Mouse (Mus musculus) left cerebral cortex, postnatal 4 days (tissue): ENCODE results near the gene Als2cl. TPM values are rescaled to one million over a fixed set of nuclear protein-coding genes. Genes with fewer than 3 reads are reported as not detected.

Experiments
- DNase-seq: peaks from one replicate; pipeline ENCODE4 v3.0.0-alpha.2; 2022
- intact Hi-C: fragments of 180-260 bp; cut with DNase I; formaldehyde crosslinking; loops from one replicate; pipeline ENCODE4 v1.15.1; 2025
- total RNA-seq, 2 experiments: library from RNA; stranded (reverse); gene quantifications; 2 replicates each; pipeline ENCODE4 v1.2.3; 2021

The Als2cl gene
- total RNA-seq, 2 experiments from 2014 or later: 4.4 to 5.9 TPM

DNA sequence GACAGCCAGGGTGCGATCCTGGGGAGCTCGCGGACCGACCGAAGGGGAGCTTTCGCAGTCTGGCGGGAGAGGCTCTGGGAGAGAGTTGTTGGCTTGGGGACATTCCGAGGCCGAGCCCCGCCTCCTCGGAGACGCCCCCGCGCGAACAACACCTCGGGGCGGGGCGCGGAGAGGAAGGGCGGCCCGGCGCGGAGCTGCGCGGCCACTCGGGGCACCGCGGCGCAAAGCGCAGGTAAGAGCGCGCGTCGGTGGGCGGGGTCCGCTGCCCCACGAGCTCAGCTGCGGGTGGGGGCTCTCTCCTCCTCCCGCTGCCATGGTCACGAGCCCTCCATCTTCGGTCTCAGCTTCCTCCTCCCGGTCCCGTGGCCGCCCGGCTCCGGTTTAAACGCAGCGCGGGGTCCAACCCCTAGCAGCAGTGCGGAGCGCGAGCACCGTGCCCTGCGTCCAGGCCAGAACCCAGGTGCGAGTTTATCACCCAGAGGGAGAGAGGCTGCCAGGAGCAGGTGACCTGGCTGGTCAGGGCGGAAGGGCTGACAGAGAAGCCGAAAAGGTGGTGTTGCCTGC is 410 bp downstream of the Als2cl start, which contains the start of gene Tmie:
Tmie (minus strand) TSS at position 116 of the 564 bp plus-strand sequence.
- peak; percentile 45 for DNase-seq
- intact Hi-C loops: no loop called here

DNA sequence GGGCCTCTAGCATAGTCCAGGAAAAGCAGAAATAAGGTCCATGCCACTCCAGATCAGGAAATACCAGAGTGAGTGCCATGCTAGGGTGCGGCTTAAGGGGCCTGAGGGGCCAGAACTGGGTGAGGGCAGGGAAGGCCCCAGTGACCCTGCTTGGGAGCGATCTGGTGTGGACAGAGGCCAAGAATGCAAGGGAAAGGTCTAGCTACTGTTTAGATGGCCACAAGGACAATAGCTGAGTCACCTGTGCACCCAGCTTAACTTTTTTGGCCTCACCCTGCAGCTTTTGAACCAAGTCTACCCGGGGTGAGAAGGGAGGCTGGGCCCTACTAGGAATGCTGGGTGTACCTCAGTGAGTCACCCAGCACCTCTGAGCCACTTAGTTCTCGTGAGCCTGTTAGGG is 1.1 kb downstream of the Als2cl start:
- DNase-seq: no peak
- intact Hi-C loops: no loop called here

DNA sequence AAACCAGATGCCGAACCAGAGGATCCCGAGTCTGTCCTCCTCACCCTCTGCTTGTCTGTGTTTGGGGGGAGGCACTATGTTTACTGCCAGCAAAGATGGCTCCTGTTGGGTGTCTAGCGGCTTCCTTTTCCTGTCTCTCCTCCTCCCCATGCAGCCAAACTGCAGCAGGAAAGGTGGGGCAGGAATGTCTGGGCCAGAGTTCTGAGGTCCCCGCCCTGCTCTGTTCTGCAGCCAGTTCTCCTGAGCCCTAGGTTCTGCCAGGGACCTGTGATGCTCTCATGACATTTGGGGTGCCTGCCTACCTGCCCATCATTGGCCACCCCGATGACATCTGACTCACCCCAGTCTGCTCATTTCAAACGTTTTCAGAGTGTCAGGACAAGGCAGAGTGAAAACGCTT is 2.3 kb downstream of the Als2cl start:
- intact Hi-C loops: no loop called here
- DNase-seq: no peak

DNA sequence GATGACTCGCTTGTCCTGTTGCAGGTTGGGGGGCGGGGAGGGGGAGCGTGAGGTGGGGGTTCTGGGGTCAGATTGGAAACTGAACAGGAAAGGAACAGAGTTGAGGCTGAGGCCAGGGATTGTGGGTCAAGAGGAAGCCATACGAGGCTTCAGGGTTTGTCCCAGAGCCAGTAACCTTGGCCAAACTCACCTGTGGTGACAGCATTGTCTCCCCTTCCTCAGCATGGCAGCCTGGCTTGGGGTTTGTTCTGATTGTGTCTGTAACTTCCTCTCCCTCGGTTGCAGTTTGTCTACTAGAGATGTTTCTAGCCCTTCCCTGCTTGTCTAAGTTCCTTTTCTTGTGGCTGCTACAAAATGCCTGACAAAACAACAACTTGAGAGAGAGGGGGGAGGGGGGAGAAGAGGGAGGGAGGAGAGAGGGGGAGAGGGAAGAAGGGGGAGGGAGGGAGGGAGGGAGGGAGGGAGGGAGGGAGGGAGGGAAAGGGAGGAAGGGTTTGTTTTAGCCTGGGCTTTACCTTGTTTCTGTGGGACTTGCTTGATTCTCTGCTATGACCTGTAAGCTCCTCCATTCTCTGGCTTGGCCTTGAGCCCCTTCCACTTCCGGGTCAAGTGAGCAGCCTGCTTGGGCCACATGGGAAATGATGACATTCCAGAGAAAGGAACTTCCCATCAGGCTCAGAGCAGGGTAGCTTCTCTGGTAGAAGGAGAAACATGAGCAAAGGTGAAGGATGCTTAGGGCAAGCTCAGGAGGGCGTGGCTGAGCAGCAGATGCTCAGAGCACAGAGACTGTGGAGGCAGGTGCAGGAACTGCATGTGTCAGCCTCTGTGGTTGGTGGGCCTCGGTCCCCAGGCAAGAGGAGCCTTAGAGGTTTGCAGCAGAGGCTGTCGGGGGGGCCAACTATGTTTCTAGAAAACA is 8.0 kb downstream of the Als2cl start:
- intact Hi-C loops: no loop called here

DNA sequence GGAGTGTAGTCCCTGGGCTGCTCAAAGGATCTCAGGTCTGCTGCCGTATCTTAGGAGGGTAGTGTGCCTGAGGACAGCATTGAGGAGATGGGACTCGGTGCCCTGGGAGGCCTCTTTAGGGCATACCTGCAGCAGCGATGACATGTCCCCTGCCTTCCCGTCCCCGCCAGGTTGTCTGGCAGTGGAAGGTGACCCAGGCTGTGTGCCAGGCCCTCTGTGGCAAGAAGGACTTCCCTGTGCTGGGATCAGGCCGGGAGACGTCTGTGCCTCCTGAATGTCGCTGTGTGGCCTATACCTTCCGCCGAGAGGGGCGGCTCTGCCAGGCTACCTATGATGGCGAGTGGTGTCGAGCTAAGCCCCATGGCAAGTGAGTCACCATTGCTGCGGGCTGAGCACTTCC is 9.3 kb downstream of the Als2cl start:
- intact Hi-C loops: no loop called here
- DNase-seq: no peak

More for the DNA sequence above, 8.0 kb downstream of the Als2cl start:
- DNase-seq: no peak

DNA sequence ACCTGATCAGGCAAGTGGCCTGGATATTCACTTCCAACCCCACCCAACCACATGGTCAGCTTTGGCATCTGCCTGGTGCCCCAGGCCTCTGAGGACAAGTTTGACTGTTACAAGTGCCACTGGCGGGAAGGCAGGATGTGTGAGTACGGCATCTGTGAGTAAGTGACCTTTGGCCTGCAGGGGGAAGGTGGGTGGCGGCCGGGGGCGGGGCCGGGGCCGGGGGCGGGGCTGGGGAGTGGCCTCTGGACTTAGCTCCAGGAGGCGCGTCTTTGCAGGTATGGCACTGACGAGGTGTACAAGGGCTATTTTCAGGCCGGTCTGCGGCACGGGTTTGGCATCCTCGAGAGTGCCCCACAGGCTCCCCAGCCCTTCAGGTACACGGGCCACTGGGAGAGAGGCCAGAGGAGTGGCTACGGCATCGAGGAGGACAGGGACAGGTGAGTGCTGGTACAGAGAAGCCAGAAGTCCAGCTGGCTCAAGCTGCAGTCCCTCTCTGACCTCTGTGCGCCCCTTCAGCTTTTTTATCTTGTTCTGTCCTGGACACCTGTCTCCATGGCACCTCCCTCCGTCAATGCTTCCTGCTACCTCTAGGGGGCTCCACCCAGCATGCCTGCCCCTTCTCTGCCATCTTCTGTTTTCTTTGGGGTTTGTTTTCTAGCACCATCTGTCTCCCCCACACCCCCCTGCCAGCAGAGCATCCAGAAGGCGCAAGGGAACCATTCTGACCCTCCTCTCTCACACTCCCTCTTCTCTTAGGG is 10.5 kb downstream of the Als2cl start:
- intact Hi-C loops: no loop called here
- DNase-seq: no peak

DNA sequence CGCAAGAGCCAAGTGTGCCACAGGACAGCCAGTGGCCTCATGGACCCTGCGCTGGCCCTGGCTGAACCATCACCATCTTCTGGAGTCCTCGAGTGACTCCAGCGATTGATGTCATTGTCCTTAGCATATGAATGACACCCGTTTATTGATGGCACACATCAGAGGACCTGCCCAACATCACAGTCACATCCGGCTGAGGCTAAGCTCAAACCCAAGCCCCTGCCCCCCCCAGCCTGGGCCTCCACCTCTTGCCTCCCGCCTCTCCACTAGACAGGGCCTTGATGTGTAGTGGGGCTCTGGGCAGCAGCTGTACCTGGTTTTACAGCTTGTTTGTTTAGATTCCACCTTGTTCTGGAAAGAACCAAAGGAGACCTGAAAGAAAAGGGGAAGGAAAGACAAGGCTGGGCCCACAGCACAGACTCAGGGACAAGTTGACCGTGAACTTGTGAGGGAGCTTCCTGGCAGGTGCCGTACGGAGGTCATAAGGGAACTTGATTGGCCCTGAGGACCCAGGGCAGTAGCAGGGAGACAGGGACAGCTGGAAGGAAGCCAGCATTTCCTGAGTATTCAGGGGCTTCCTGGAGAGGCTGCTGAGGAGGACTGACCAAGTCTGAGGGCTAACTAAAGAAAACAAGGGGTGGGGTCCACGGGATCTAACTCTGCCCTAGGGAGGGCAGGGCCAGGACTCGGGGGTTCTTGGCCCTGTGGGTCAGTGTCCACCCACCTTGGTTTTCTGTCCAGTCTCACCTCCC is 11.6 kb downstream of the Als2cl start:
- DNase-seq: no peak
- intact Hi-C loops: no loop called here

DNA sequence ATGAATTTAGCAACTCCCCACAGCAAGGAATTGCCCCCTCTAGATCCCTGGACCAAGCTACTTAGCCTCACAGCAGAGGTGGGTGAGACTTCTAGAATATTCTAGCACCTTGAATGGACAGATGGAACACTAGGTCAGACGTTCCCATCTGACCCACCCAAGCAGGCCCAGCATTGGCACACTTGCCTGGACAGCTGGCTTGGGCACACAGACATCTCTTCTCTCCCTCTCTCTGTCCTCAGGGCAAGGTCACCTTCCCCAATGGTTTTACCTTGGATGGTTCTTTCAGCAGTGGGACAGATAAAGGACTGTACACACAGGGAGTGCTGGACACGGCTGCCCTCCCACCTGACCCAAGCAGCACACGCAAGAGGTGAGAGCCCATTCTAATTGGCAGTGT is 12.9 kb downstream of the Als2cl start:
- intact Hi-C loops: no loop called here
- DNase-seq: no peak

DNA sequence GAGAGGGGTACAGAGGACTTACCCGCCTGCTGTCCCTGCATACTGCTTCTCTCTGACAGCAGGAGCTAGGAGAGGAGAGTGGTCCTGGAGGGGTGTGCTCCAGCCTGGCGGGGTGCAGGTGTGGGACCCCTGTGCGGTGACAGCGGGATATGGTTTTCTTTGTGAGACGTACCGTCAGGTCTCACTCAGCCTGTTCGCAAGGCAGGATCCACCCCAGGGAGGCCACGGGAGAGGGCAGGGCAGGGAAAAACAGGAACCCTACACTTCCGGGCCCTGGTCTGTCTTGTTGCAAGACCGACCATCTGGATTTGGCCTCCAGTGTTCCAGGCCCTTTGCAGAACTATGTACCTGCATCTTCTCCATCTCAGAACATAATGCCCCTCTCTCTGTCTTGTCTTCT is 13.8 kb downstream of the Als2cl start:
- no peak for DNase-seq
- intact Hi-C loops: no loop called here

DNA sequence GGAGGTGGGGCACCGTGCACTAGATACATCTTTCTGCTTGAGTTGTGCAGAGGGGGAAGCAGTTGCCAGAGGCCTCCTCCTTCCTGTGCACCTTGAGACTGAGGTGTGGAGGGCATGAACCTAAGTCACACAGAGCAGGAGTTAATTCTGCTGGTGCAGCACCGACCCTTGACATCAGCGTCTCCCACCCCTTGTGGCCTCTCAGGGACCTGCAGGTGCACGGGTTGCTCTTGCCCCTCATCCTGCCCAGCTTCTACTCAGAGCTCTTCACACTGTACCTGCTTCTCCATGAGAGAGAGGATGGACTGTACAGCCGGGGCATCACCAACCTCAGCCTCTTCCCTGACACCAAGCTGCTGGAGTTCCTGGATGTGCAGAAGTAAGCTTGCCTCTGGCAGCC is 15.8 kb downstream of the Als2cl start:
- intact Hi-C loops: no loop called here
- no peak for DNase-seq

DNA sequence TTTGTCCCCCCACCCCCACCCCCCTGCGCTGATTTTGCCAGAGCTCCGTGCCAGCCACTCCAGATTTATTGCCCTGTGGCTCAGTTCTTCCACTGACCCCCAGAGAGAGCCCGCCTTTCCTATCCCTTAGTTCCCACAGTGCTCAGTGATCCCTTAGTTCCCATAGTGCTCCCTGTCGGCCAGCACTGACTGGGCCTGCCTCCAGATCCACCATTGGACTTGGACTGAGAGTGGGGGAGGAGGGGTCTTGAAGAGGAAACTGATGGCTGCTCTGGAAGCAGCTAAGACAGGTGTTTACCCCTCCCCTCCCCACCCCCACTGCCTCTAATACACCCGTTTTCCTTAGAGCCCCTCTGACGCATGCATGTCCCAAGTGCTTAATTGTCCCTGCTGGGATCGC is 16.3 kb downstream of the Als2cl start:
- no peak for DNase-seq
- intact Hi-C loops: no loop called here

DNA sequence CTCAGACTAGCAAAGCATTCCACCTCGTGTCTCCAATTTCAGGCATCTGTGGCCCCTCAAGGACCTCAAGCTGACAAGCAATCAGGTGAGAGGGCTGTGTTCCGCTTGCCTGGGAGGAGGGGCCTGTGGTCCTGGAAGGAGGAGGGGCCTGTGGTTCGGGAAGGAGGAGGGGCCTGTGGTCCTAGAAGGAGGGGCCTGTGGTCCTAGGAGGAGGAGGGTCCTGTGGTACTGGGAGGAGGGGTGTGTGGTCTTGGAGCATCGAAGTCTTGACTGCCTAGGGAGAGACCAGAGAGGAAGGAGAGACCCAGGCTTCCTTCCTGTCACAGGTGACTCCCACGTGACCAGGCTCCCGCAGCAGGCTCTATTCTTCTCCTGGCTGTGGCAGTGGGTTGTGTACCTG is 16.9 kb downstream of the Als2cl start:
- no peak for DNase-seq
- intact Hi-C loops: no loop called here

DNA sequence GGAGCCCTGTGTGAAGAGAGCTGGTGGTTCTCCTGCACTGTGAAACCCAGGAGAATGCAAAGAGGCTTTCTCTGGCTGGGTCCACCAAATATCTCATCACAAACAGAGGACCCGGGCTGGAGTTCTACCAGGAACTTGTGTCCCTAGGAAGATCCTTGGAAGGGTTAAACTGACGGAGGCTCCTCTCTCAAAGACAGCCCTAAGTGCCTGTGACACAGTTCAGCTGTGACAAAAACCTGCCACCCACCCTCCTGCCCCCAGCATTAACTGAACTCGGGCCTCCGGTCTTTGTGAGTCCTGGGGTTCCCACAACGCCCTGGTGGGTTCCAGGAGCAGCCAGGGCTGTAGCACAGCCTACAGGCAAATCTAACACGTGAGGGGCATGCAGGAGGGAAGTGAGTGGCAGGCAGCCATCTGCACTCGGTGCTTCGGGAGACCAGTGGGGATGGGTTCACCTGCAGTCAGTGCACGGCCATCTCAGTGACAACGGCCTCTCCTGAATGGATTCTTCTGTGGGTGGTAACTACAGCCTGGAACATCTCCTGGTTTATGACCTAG is 19.9 kb downstream of the Als2cl start:
- intact Hi-C loops: no loop called here
- no peak for DNase-seq

DNA sequence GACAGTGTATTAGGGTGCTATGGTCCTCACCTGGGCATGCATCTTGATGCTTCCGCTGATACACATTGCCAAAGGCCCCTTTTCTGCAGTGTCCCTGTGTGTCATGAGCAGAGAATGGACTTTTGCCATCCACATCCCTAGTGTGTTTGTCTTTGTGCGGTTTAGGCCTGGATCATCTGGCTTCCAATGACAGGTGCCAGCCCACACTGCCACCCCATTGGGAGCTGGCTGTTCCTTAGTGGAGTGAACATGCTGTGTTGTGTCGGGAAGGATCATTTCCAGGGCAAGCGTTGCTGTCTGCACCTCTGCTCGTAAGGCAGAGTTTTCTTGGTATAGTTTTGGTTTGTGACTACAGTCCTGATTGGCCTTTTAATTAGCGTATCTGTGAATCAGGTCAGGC is 21.5 kb downstream of the Als2cl start:
- DNase-seq: peak; percentile 58
- intact Hi-C loops: no loop called here

DNA sequence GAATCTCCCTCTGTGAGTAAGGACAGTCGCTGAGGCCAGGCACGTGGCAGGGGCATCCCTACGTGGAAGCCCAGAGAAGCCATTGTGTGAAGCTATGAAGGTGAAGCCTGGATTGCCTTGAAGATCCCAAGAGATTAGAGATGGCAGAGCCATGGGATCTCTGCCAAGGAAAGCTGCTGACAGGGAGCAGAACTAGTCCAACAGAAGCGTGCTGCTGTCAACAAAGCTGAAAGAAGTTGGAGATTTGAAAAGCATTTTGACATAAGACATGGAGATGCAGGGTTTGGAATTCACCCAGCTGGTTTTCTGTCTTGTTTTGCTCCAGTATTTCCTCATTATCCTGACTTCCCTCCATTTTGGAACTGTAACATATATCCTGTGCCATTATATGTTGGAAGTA is 22.6 kb downstream of the Als2cl start:
- DNase-seq: no peak
- intact Hi-C loops: no loop called here

DNA sequence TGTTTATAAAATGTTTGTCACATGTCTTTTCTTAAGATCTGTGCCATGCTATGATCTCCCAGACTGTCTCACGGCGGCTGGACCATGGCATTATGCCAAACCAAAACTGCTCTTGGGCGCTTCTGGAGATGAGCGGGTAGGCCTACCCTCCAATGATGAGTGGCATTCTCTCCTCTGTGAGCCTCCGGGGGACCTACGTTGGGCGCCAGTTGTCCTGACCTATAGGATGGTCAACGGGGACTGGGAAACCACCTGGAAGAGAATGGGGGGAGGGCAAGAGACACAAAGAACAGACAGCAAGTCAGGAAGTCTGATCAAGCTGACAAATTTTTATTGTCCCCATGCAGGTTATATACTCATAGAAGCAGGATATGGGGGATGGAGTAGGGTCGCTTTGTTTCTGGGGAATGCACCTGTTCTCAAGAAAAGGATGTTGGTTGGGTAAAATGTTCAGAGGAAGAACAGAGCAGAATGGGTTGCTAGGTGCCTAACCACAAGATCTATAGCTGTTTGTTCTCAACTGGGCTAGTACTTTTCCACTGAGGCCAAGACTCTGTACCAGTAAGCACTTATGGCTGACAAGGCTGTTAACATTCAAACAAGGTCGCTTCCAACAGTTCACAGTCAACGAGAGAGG is 27.6 kb downstream of the Als2cl start:
- intact Hi-C loops: no loop called here
- no peak for DNase-seq

DNA sequence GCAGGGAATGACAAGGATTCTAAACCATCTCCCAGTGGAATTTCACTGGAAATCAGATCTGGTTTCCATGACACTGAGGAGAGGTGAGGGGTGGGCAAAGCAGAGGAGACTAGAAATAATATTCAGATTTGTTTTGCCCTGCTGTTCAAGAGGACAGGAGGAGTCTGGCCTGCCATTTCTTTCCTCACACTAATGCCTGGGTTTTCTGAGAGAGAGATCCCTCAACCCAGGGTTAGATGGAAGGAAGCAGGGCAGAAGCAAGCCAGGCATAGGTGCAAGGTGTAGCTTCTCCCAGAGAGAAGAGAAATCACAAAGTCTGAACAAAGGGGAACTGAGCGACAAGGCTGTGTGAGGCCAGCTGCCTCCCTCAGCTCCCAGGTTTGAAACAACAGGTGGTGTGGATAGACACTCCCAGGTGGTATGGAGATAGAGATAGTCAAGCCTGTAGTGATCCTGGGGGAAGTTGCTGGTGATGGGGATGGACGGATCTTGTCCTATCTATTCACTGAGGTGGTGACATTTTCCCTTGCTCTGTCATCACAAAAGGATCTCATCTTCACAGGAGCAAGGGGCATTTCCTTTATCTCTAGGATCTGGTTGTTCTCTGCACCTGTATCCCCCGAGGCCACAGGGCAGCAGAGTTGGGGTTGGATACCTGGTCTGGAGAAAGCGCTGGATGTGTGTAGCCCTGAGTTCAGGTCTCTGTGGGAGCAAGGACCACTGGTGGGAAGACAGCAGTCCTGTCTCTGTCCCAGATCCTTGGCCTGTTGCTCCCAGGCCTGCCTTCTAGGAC is 28.4 kb downstream of the Als2cl start:
- DNase-seq: no peak
- intact Hi-C loops: no loop called here

DNA sequence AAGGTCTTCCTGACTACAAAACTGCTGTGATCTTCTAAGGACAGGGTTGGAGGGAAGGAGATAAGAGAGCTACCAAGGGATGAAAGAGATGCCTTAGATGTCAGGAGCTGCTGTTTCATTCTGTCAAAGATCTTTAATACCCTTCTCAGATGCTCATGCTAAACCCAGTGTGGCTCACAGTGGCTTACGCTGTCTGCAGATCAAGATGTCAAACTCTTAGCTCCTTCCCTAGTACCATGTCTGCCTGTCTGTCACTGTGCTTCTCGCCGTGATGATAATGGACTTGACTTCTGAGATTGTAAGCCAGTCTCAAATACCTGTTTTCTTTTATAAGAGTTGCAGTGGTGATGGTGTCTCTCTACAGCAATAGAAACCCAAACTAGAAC is 29.0 kb downstream of the Als2cl start:
- DNase-seq: no peak
- intact Hi-C loops: no loop called here

DNA sequence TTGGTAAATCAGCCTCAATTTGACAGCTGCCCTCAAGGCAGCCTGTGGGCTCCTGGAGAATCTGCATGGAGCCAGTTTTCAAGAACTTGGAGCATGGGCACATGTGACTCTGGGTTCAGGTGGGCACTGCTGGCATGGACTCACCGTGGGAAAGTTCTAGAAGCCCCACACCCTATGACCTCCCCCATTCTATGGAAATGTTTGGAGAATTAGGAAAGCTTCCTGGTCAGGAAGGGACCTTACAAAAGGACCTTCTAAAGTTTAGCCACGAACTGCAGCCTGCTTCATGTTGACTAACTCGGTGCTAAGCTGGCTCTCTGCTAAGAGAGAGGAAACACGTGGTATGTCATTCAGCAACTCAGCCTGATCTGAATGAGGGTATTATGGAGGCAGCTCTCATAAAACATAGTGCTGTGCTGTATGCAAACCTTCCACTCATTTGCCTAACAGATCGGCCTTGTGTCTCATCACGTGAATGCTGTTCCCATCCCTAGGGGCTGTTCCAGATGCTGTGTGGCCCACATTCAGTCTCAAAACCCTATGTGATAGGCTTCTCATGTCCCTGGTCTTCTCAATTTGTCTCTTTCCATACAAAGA is 29.8 kb downstream of the Als2cl start:
- no peak for DNase-seq
- intact Hi-C loops: no loop called here
